Mouse (Mus musculus): ENCODE data around the gene Glrx5. TPM values are rescaled to one million over a fixed set of nuclear protein-coding genes. Genes with fewer than 3 reads are reported as not detected.

The Glrx5 gene
- total RNA-seq, 1 experiment from 2014 or later, result 235 TPM

DNA sequence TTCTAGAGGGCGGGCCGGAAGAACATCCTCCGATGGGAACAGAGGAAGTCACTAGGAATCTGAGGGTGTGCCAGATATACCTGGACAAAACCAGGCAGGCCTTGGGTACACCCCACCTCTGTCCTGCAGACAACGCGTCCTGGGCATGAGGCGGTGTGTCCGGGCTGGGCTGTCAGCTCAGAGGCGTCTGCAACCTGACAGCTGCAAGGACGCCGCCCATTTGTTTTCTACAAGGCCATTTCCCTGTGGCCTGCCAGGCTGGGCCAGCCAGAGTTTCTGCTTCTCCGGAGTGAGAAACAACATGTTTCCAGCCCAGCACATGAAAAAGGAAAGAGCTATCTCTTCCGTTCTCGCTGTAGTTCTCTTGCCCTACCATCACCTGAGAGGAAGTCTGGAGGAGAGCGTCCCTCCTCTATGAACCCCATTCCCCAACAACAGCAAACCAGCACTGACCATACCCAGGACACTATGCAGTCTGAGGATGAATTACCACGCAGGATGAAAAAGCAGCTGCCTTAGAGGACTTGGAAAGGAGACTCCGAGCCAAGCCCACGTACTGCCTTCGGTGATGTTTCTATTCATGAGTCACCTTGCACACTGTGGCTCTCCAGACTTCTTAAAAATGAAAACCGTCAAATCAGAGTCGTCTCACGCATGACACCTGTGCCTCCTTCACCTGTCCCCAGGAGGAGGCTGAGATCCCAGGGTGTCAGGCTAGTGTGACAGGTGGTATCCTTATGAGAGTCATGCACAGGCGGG lies 27.4 kb upstream of the Glrx5 start:
- DNase-seq, result peak; percentile 59

DNA sequence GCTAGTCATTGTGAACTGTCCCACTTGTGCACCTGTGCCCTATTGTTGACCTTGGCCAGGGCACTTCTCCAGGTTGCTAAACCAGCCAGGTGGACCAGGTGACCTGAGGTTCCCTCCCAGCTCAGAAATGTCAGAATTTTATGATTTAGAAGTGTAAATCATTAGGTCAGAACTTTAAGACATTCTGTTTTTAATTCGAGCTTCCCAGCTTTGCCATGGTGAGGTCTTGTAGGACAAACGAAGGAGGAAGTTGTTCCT lies 26.8 kb upstream of the Glrx5 start:
- no peak for DNase-seq

DNA sequence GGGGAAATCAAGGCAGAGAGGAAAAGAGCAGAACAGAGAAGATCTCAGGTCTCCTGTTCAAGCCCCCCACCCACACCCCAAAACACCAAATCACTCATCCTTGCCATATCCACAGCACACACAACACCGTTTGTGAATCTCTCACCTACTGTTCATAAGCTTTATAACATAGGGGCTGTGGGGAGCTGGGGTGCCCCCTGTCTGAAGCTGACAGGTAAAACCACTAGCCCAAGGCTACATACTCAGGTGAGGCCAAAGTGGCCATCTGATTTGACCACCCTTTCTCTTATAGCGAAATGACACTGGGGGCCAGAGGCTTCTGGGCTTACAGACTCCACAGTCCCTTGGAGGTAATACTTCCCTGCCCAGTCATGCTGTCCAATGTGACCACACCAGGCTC lies 24.3 kb upstream of the Glrx5 start:
- DNase-seq, result no peak

DNA sequence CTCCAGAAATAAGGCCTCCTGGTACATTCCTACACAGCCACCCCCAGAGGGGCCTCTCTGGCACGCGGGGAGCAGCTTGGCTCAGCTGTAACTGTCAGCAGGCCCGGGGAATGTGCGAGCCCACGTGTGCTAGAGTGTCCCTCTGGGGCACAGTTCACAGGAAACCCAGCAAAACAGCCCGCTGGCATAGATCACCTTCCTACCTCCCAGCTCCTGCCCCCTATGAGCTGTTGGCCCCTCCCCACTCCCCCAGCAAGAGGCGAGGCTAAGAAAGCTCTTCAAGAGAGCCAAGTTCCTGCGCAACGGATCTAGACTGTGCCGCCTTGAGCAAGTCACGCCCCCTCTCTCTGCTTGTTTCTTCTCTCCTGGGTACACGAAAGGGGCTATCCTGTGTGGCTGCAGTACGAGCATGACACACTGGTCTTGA lies 23.7 kb upstream of the Glrx5 start:
- DNase-seq, result peak; percentile 44

DNA sequence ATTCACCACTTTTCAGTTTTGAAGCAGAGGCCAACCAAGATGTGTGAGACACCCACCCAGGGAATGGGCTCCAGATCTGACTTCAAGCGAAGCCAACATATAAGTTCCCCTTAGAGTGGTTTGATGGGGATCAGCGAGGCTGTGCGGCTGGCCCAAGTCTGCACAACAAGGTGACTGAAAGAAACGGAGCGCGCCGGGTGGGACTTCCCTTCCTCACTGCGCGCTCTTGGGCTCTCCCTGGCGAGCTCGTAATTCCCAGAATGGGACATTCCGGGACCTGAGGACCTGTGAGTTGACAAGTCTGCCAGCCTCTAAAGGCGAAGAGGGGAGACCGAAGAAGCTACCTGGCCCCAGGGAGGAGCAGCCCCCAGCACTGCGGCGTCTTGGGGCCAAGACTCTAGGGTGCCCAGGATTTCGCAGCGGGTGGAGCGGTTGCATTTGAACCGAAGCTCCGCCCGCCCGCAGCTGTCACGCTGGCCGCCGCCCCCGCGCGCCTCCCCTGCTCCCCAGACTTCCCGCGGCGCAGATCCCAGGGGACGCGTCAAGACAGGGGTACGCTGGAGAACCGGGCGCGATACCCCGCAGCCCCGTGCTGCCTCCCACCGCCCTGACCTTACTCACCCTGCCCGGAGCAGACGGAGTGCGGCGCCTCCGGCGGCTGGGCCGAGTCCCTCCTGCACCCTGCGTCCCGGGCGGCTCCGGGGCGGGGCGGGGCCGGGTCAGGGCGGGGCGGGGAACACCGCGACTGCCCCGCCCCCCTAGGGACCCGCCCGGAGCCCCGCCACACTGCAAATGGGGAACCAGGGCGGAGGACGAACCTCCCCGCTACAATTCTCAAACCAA lies 22.9 kb upstream of the Glrx5 start, which contains the start of gene Syne3:
Gene Syne3 (minus strand): TSS at position 440 of the 843 bp plus-strand sequence.
- DNase-seq, result peak; percentile 85

DNA sequence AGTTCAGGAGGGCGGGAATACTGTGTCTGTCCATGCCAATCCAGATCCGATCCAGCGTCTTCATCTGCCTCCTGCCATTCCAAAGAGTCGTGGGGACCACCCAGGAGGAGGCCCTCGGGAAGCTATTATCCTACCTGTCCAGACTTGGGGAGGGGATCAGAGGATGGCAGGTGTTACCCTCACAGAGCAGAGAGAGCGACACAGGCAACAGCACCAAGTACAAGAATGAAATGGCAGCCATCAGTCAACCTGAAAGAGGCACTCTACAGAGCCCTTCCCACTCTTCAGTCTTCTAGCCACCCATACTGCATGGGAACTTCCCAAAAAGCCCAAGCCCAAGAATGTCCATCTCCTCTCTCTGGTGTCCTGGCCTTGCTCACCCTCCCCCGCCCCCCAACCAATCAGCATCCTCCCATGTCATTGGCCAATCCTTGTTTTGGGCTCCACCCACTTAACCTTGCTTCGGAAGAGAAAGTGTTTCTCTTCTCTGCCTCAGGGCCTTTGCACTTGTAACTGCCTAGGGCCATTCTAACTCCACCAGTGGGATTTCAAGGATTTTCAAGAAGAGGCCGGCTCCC lies 22.2 kb upstream of the Glrx5 start:
- no peak for DNase-seq

DNA sequence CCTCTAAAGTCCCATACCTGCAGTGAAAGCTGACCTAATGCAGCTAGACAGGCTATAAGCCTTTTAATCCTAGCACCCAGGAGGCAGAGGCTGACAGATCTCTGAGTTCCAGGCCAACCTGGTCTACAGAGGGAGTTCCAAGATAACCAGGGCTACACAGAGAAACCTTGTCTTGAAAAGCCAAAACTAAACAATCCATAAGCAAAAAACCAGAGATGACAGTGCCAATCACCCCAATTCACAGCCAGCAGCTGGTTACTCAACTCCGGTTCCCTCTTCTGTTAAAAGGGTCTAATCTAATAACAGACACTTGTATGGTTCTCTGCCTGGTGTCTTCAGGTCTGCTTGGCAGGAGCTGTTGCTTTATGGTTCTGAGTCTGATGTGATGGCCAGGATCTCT lies 20.9 kb upstream of the Glrx5 start:
- DNase-seq, result no peak

DNA sequence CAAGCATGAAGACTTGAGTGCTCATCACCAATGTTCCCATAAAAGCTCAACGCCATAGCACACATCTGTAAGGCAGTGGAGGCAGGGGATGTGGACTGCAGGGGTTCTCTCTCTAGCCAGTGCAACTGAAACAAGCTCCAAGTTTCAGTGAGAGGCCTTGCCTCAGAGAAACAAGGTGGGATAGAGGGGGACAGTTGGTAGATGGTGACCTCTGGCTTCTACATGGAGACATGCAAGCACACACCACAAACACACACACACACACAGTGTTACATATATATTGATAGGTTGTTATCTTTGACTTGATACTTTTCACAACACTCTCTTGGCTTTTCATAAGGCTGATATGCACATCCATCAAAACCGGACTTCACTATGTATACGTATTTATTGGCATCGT lies 20.2 kb upstream of the Glrx5 start:
- no peak for DNase-seq

DNA sequence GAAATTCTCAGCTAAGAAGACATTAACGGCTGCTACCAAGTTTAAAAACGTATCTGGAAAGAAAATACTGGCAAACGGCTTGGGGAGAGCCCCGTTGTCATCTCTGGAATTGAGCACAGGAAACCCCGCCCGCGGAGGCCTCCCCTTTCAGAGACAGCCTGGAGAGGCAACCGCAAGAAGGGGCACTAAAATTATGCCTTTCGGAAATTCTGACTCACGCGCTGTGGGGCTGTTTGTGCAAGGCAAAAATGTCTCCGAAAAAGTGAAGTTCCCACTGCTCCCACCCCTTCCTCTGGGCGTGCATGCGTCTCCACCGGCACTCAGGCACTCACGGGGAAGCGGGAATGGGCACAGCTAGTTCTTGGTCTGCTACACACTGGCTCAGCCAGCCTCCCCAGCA lies 19.4 kb upstream of the Glrx5 start:
- DNase-seq, result peak; percentile 58

DNA sequence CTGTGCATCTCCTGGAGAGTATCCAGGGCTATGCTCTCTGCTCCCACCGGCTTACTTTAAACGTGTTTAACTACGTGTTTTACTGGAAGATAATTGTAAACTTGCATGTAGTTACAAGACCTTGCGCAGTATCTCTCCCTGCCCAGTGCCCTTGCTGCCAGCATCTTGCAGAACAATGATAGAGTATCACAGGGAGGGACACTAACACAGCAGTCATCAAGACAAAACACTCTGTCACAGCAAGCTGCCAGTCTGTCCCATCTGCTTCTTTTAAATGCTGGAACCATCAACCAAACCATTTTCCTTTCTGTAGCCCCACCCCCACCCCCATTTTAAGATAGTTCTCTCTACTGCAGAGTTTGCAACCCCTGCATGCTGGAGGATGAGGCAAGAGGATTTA lies 16.3 kb upstream of the Glrx5 start:
- DNase-seq, result no peak

DNA sequence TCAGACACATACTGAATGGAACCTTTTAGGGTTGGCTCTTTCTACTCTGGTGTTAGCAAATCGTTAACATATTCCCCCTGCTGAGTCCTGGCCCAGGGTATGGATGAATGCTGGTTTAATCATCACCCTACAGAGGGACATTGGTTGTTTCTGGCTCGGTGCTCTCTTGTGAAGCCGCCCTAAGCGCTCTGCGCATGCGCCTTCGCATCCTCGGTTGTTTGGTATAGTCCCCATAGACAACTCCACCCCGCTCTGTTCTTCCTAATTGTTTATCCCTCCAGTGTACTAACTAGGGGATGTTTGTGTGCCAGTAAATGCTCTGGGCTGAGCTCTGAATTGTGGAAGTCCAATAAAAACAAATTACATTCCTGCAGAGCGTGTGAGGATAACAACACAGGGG lies 15.8 kb upstream of the Glrx5 start:
- DNase-seq, result no peak

DNA sequence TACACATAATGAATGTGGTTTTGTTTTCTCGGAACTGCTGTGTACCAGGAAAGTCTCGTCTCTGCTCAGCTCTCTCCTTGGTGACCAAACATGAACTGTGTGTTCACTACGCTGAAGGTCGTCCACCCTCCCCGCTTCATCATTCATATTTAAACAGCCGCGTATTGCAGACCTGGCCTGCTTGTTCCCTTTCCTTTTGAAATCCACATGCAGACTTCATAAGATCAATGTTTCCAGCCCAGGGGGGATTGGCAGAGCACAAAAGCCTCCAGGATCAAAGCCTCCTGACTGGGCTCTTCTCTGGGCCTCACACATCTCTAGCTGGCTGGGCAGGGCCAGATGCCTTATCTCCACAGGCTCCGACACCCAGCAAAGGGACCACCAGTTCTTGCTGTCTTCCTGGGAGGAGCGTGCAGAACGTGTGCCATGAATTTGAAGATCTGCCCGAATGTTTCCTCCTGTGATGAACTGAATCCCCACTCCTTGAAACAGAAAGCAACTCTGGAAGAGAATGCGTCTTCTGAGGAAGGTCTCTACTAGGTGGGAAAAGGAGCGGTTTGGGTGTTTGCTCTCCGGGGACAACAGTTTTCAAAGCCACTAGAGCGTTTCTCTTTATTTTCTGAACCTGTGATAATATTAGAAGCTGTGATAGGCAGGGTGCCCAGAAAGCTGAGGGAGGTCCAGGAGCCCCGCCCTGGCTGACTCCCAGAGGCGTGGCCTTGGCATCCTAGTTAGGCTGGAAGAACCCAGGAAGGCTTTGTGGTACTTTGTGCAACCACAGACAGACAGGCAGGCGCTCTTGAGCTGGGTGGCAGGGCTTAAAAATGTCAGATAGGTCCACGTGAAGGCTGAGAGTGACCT lies 12.9 kb upstream of the Glrx5 start:
- peak; percentile 83 for DNase-seq

DNA sequence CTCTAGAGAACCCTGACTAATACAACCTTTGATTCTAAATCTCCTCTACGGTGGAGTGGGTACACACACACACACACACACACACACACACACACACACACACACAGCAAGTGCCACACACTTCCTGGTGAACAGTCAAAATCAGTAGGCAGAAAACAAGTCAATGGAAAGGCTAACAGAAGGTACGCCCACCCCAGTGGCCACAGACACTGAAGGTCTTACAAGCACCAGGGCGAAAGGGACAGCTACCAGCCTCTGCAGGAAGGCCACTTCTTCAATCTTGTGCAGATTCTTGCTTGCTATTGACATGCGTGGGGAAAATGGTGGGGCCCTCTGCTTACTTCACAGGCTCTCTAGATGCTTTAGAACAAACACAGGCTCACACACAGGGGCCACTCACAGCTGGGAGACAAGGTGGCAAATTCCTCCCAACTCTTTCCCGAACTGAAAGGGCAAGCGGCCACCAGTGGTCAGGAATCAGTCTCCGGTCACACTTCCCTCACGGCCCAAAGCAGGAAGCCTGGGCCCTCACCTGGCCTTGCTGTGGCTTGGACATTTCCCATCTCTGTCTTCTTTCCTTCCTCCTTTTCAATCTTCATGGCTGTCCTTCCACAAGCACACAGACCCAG lies 10.9 kb upstream of the Glrx5 start:
- DNase-seq, result no peak

DNA sequence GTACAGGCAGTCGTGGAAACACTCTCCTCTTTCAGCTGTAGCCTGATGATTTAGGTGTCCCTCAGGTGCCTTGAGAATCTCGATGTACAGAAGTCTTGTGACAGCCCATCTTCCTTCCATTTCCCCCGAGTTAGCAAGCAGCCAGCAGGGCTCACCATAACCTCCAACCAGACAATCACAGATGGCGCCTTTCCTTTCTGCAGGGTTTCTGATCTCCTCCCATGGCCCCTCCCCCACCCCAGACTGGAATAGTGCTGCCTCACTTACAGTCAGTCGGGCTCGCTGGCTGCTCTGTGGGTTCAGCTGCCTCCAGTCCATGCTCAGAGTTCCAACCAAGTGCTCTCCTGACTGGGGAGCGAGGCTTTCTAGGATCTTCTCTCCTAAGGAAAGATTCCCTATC lies 10.3 kb upstream of the Glrx5 start:
- DNase-seq, result no peak

DNA sequence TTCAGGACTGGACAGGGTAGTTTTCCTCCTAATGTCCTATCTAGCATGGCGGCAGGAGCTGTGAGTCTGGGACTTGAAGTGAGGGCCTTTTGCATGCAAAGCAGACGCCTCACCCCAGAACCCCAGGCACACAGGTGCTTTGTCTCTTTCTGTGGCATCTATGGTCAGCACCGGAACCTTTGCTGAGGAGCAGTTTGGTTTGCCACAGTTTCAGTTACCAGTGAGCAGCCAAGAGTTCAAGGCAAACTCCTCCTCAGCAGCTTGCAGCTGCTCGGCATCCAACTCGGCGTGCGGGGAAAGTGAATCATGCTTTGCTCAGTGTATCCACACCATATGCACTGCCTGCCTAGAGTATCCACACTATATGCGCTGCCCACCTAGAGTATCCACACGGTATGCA lies 9.7 kb upstream of the Glrx5 start:
- no peak for DNase-seq

DNA sequence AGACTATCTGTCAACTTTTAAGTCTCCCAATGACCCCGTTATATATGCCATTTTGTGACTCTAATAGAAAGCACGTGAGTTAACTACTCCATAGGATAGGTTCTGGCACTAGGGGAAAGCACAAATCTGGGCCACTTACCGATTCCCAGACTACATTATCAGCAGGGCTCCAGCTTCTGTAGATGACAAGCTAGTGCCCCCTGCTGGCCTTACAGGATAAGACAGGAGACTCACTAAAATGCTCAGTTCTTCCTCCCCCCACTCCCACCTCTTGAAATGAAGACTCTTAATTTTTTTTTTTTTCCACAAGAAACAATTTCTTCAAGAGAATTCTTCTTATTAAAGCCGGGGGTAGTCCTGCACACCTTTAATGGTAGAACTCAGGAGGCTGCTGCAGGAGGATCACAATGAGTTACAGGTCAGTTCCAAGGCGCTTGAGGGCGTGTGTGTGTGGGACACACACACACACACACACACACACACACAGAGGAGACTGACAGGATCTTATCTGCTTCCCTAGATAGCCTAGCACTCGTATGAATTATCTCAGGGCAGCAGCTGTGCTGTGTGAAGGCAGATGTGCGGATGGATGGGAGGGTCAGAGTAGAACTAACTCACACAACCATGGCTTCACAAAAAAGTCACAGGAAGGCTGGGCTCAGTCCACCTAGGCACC lies 7.1 kb upstream of the Glrx5 start:
- DNase-seq, result peak; percentile 75

DNA sequence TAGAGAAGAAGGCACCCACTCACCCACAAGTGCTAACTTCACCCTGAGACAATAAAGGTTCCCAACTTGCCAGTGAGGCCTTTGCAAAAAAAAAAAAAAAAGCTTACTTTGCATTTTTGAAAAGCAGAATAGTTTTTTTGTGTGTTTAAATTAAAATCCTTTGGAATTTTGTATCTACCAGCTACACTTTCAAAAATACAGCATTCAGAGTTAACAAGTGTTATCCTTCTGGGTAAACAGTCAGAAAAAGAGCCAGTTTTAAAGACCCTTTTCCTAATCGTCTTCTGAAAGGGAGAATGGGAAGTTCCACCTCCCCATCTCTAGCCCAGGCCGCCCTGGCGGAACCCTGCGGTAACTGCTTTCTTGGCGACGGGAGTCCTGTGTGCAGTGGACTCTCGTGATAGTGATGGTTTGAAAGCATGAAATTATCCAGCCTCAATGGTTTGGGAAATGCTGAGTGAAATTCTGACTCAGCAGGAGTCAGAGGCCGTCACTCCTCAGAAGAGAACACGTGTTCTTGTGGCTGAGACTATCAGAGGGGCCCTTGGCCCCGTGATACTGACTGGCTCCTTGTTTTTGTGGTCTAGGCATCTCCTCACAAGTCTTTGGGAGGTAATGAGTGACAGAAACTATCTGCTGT lies 6.4 kb upstream of the Glrx5 start:
- no peak for DNase-seq

DNA sequence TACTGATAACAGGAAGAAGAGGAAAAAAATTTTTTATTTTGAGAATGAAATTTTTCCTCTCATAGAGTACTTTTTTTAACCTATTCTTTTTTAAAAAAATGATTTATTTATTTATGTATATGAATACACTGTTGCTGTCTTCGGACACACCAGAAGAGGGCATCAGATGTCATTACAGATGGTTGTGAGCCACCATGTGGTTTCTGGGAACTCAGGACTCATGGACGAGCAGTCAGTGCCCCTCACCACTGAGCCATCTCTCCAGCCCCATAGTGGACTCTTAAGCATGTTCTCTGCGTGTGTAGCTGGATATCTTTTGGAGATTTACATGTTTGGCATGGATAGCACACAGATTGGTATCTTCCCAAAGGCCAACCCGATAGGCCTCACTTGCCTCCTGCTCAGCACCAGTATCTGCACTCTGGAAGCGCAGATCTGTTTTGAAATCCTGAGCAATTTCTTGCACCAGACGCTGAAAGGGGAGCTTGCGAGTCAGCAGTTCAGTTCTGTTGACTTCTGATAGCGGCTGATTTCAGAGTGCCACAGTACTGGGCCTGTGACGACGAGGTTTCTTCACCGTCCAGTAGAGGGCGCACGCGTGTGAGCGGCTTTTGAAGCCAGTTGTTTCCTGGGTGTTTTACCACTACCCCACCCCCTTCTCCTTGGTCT lies 5.0 kb upstream of the Glrx5 start:
- peak; percentile 83 for DNase-seq

DNA sequence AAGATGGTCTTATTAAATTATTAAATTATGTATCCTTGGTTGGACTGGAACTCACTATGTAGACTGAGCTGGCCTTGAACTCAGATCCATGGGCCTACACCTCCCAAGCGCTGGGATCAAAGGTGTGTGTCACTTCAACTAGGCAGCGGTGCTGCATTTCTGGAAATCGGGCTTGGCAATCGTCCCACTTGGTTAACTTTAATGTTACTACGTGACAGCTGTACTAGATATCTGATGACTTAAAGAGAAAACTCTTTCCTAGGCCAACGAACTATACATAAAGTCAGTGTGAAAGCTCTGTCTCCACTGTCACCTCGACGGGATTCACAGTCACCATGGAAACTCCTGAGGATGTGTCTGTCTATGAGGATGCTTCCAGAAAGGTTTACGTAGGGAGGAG lies 2.6 kb upstream of the Glrx5 start:
- no peak for DNase-seq

All from adrenal gland, postnatal 25 days (tissue).